Comparison of ENCODE assay signal across 9 mouse cellular contexts in the genomic region with DNA sequence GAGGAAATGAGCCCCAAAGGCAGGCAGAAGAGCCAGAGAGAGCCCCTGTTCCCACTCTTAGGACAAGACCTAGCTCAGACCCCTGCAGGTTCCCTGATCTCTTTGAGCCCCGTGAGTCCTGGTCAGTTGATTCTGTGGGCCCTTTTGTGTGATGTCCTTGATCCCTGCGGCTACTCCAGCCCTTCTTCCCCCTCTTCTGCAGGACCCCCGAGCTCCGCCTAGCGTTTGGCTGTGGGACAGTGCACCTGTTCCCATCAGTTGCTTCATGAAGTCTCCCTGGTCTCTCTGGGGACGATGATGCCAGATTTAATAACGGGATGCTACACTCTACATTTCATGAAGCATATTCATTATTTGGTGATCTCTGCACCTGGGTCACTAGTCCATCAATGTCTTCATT. TPM values are rescaled to one million over a fixed set of nuclear protein-coding genes. Genes with fewer than 3 reads are reported as not detected.
DNase-seq lines count a peak whose midpoint lies in the region; ATAC-seq lines count a peak whose summit lies in the region.
"Had no signal": no experiment of that assay in that cellular context is flagged by ENCODE, and none has a peak within 500 bp of the region (broad histone marks: within the 10 kb centered on the region; RNA-seq: fewer than 3 reads in every experiment).

No protein-coding gene starts in this region.

- ATAC-seq in heart, embryonic 12.5 days (ENCODE audit: insufficient number of reproducible peaks, low FRiP score): no peak
- ATAC-seq in embryonic facial prominence, embryonic 14.5 days (ENCODE audit: low read depth): no peak
- no peak for ATAC-seq in inflammation-experienced regulatory T-cells, adult 6 months

- H3K9ac ChIP-seq in heart, embryonic 12.5 days: no peak overlapping the region
- no peak overlapping the region for H3K9ac ChIP-seq in embryonic facial prominence, embryonic 14.5 days (ENCODE audit: low read depth, low read length)

- peak; percentile 30 to 42 for DNase-seq in heart, postnatal 14 days
- DNase-seq in right cerebral cortex, postnatal 4 days: peak; percentile 49
- DNase-seq in right cerebral cortex, adult 2 months (ENCODE audit: low spot score in 2 of 2): no peak
- DNase-seq in embryonic facial prominence, embryonic 14.5 days (ENCODE audit: low spot score): peak; percentile 80
- DNase-seq in retina, embryonic 14.5 days (ENCODE audit: low spot score): peak; percentile 80
- no peak for DNase-seq in ovary, postnatal 10 days (ENCODE audit: low spot score)

- peaks cover 3% of the 10 kb centered on the region for H3K27me3 ChIP-seq in heart, embryonic 12.5 days (replicated peaks)
- no peaks in the 10 kb centered on the region for H3K27me3 ChIP-seq in embryonic facial prominence, embryonic 14.5 days (replicated peaks; ENCODE audit: control insufficient read depth, insufficient read depth, low read length)

- no peaks in the 10 kb centered on the region for H3K9me3 ChIP-seq in heart, embryonic 12.5 days (replicated peaks)
- no peaks in the 10 kb centered on the region for H3K9me3 ChIP-seq in embryonic facial prominence, embryonic 14.5 days (ENCODE audit: control insufficient read depth, low read length)

- no peak overlapping the region for H3K4me2 ChIP-seq in heart, embryonic 12.5 days
- no peak overlapping the region for H3K4me2 ChIP-seq in embryonic facial prominence, embryonic 14.5 days (ENCODE audit: low read depth, low read length)

- no peaks in the 10 kb centered on the region for H3K36me3 ChIP-seq in heart, embryonic 12.5 days
- H3K36me3 ChIP-seq in embryonic facial prominence, embryonic 14.5 days (ENCODE audit: control insufficient read depth, insufficient read depth, low read length): no peaks in the 10 kb centered on the region

- 8% methylated on average over 7 of the region's 7 CpGs for WGBS in heart, embryonic 12.5 days
- 9% methylated on average over 7 of the region's 7 CpGs for WGBS in embryonic facial prominence, embryonic 14.5 days

- H3K27ac ChIP-seq in heart, embryonic 12.5 days (ENCODE audit: poor library complexity, severe bottlenecking): no peak overlapping the region
- H3K27ac ChIP-seq in embryonic facial prominence, embryonic 14.5 days (replicated peaks; ENCODE audit: low read depth, low read length): no peak overlapping the region

- H3K4me1 ChIP-seq in heart, embryonic 12.5 days (replicated peaks): peaks cover 10% of the 10 kb centered on the region; the same call in 1 of the 2 replicates
- H3K4me1 ChIP-seq in embryonic facial prominence, embryonic 14.5 days (ENCODE audit: control insufficient read depth, insufficient read depth, low read length): peaks cover 4% of the 10 kb centered on the region; the same call in 1 of the 2 replicates

- intact Hi-C loops in heart, postnatal 14 days (cut with DNase I): loop anchor here (5.0 kb wide), 1 partner anchor 132 kb away; no protein-coding TSS in a partner anchor

- no peak overlapping the region for H3K4me3 ChIP-seq in heart, embryonic 12.5 days
- H3K4me3 ChIP-seq in embryonic facial prominence, embryonic 14.5 days (ENCODE audit: low read depth, low read length): no peak overlapping the region
- H3K4me3 ChIP-seq: megakaryocyte, embryonic 14.5 days had no signal

RNA-seq across cellular contexts. Expression of a gene that starts 6.2 kb away (rescaled TPM):
- 10 to 100 TPM; 10.6 to 12.1 TPM for total RNA-seq in heart, postnatal 14 days (2021)
- polyA plus RNA-seq in heart, embryonic 12.5 days (2016; fragmentation: Nextera tagmentation; extraction: Ambion mirVana): 18.3 and 19.6 TPM in 2 replicates
- polyA plus RNA-seq in embryonic facial prominence, embryonic 14.5 days (2014; fragmentation: Nextera tagmentation; extraction: Ambion mirVana): 46.0 and 46.9 TPM in 2 replicates
- polyA plus RNA-seq in inflammation-experienced regulatory T-cells, adult 6 months (2017; shearing (Covaris generic)): 100 to 1,000 TPM; 528 to 940 (median 825) TPM

Comparison
In these comparisons a context has a peak if more than half of its experiments do, and no peak if none do; other contexts are left out.
1. DNase-seq: peak in heart, postnatal 14 days (2 of 2), right cerebral cortex, postnatal 4 days (single experiment), embryonic facial prominence, embryonic 14.5 days (single experiment) and retina, embryonic 14.5 days (single experiment); none in right cerebral cortex, adult 2 months (0 of 2) and ovary, postnatal 10 days (single experiment).
2. RNA of a gene that starts 6.2 kb away (polyA plus RNA-seq): 528 to 940 TPM in inflammation-experienced regulatory T-cells, adult 6 months; 46.0 to 46.9 TPM in embryonic facial prominence, embryonic 14.5 days and 18.3 to 19.6 TPM in heart, embryonic 12.5 days; every median in the first group is over 10 times any median in the second.